Mouse (Mus musculus): Measurements from ENCODE around the gene Zfp119b. TPM values are rescaled to one million over a fixed set of nuclear protein-coding genes. Genes with fewer than 3 reads are reported as not detected.
"Not testable (repeated sequence)": the region's sequence is repeated elsewhere in the genome, so short reads cannot be mapped to it uniquely, and the experiment has no call there.

Gene Zfp119b
- polyA plus RNA-seq, 1 experiment from 2014 or later = 7.1 TPM

DNA sequence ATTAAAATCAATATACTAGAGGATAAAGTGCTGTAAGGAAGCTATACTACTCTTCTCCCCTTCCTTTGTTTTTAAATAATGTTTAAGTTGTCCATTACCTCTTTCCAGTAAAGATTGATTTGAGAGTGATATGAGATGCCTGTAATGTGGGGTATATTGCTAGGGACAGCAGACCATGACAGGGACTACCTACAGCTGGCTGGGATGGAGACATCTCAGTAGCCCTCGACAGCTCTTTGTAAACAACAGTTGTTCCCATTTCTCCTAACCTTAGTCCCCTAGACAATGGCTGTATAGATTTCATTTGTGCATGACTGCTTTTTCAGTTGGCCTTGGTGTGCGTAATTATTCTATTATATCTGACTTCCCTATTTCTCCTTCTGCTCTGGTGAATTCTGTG is 46.2 kb downstream of the Zfp119b start:
- ATAC-seq (ENCODE audit: insufficient number of reproducible peaks, low FRiP score, low TSS enrichment, low read depth) = no peak

DNA sequence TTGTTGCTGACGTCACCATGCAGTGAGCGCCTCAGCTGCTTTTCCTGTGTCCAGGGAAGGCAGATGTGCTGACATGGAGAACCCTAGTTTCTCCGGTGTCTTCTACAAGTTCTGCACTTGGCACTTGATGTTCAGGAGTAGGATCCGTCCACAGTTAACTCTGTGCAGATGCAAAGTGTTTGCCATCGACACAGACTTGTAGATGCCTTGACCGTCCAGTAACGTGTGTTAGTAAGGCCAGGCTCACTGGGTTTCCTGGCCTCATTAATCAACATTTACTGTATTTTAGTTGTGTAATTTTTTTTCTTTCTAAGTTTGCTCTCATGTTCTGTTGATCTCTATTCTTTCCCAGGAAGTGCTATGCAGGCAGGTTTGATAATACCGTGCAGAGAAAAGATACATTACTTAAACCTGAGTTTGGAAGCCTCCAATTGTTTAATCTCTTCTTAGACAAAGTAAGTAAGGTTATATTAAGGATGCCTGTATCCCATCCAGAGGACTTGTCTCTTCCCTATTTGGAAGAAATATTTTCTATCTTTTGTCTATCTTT is 56.8 kb downstream of the Zfp119b start:
- H3K27ac ChIP-seq (replicated peaks; ENCODE audit: low read depth, low read length); H3K4me1 ChIP-seq (ENCODE audit: control insufficient read depth, insufficient read depth, low read length); ATAC-seq (ENCODE audit: insufficient number of reproducible peaks, low FRiP score, low TSS enrichment, low read depth); H3K9me3 ChIP-seq (ENCODE audit: control insufficient read depth, low read length); H3K27me3 ChIP-seq (ENCODE audit: control insufficient read depth, insufficient read depth, low read length); H3K9ac ChIP-seq (ENCODE audit: low read length); H3K36me3 ChIP-seq (ENCODE audit: control insufficient read depth, insufficient read depth, low read length); DNase-seq (ENCODE audit: low spot score): not testable (repeated sequence)
- 11% methylated on average over 6 of the region's 8 CpGs for WGBS
- Histone ChIP-seq H3K4me2 (ENCODE audit: low read depth, severe bottlenecking) (peak overlapping the region; percentile 38), H3K4me3 (ENCODE audit: low read depth, low read length) (peak overlapping the region; percentile 44)

More for the DNA sequence above, 46.2 kb downstream of the Zfp119b start:
- no peaks in the 10 kb centered on the region for H3K36me3 ChIP-seq (ENCODE audit: control insufficient read depth, insufficient read depth, low read length)
- H3K4me2 ChIP-seq (ENCODE audit: low read depth, severe bottlenecking) = no peak overlapping the region
- H3K9ac ChIP-seq (ENCODE audit: low read length) = no peak overlapping the region
- H3K4me3 ChIP-seq (ENCODE audit: low read depth, low read length) = no peak overlapping the region
- DNase-seq (ENCODE audit: low spot score) = no peak
- peaks cover 2% of the 10 kb centered on the region; the same call in 1 of the 2 replicates for H3K9me3 ChIP-seq (ENCODE audit: control insufficient read depth, low read length)
- no peak overlapping the region for H3K27ac ChIP-seq (replicated peaks; ENCODE audit: low read depth, low read length)
- H3K4me1 ChIP-seq (ENCODE audit: control insufficient read depth, insufficient read depth, low read length) = no peaks in the 10 kb centered on the region
- WGBS = 76% methylated on average over 2 of the region's 2 CpGs
- no peaks in the 10 kb centered on the region for H3K27me3 ChIP-seq (ENCODE audit: control insufficient read depth, insufficient read depth, low read length)

Other genes with a start within 250 kb of the Zfp119b start
- 10.1 and 11.4 TPM in 2 replicates for gene Pot1b, start 236.9 kb downstream of the Zfp119b start, polyA plus RNA-seq (2014; fragmentation: Nextera tagmentation; extraction: Ambion mirVana)
- gene Adgre4, start 199.5 kb downstream of the Zfp119b start, polyA plus RNA-seq (2014; fragmentation: Nextera tagmentation; extraction: Ambion mirVana) = 0.16 and 0.23 TPM in 2 replicates
- 10.3 TPM in 2 replicates for gene Zfp119a, start 70.6 kb downstream of the Zfp119b start, polyA plus RNA-seq (2014; fragmentation: Nextera tagmentation; extraction: Ambion mirVana)
- gene Zfp959, start 57.4 kb downstream of the Zfp119b start, polyA plus RNA-seq (2014; fragmentation: Nextera tagmentation; extraction: Ambion mirVana) = 16.6 and 17.8 TPM in 2 replicates
- gene Ebi3, start 3.1 kb upstream of the Zfp119b start, polyA plus RNA-seq (2014; fragmentation: Nextera tagmentation; extraction: Ambion mirVana) = 0.79 and 1.1 TPM in 2 replicates
- gene Yju2, start 9.6 kb upstream of the Zfp119b start, polyA plus RNA-seq (2014; fragmentation: Nextera tagmentation; extraction: Ambion mirVana) = 20.7 and 22.3 TPM in 2 replicates
- gene Shd, start 21.0 kb upstream of the Zfp119b start, polyA plus RNA-seq (2014; fragmentation: Nextera tagmentation; extraction: Ambion mirVana) = 42.2 and 44.8 TPM in 2 replicates
- 34.9 and 39.8 TPM in 2 replicates for gene Fsd1, start 37.0 kb upstream of the Zfp119b start, polyA plus RNA-seq (2014; fragmentation: Nextera tagmentation; extraction: Ambion mirVana)
- 6.5 and 8.7 TPM in 2 replicates for gene Stap2, start 56.1 kb upstream of the Zfp119b start, polyA plus RNA-seq (2014; fragmentation: Nextera tagmentation; extraction: Ambion mirVana)
- gene Mpnd, start 56.2 kb upstream of the Zfp119b start, polyA plus RNA-seq (2014; fragmentation: Nextera tagmentation; extraction: Ambion mirVana) = 137 and 142 TPM in 2 replicates
- gene Sh3gl1, start 87.1 kb upstream of the Zfp119b start, polyA plus RNA-seq (2014; fragmentation: Nextera tagmentation; extraction: Ambion mirVana) = 151 and 154 TPM in 2 replicates
- 32.7 and 37.4 TPM in 2 replicates for gene Chaf1a, start 90.9 kb upstream of the Zfp119b start, polyA plus RNA-seq (2014; fragmentation: Nextera tagmentation; extraction: Ambion mirVana)
- 38.5 and 39.1 TPM in 2 replicates for gene Ubxn6, start 125.5 kb upstream of the Zfp119b start, polyA plus RNA-seq (2014; fragmentation: Nextera tagmentation; extraction: Ambion mirVana)
- gene Hdgfl2, start 130.1 kb upstream of the Zfp119b start, polyA plus RNA-seq (2014; fragmentation: Nextera tagmentation; extraction: Ambion mirVana) = 144 and 151 TPM in 2 replicates
- gene Plin4, start 160.3 kb upstream of the Zfp119b start, polyA plus RNA-seq (2014; fragmentation: Nextera tagmentation; extraction: Ambion mirVana) = 0.09 TPM in 1 of 2 replicates, not detected in the other
- gene Plin5, start 168.1 kb upstream of the Zfp119b start, polyA plus RNA-seq (2014; fragmentation: Nextera tagmentation; extraction: Ambion mirVana) = 0.16 and 0.43 TPM in 2 replicates
- 0.28 TPM in 1 of 2 replicates, not detected in the other for gene Lrg1, start 172.5 kb upstream of the Zfp119b start, polyA plus RNA-seq (2014; fragmentation: Nextera tagmentation; extraction: Ambion mirVana)
- 0.60 and 0.88 TPM in 2 replicates for gene Sema6b, start 190.8 kb upstream of the Zfp119b start, polyA plus RNA-seq (2014; fragmentation: Nextera tagmentation; extraction: Ambion mirVana)
- 8.2 and 9.2 TPM in 2 replicates for gene Tnfaip8l1, start 213.0 kb upstream of the Zfp119b start, polyA plus RNA-seq (2014; fragmentation: Nextera tagmentation; extraction: Ambion mirVana)
- gene Mydgf, start 234.4 kb upstream of the Zfp119b start, polyA plus RNA-seq (2014; fragmentation: Nextera tagmentation; extraction: Ambion mirVana) = 65.6 and 65.9 TPM in 2 replicates

Data from limb, embryonic 11.5 days (tissue).